Mouse (Mus musculus): ENCODE measurements around the gene Tcp11. TPM values are rescaled to one million over a fixed set of nuclear protein-coding genes. Genes with fewer than 3 reads are reported as not detected.

Gene Tcp11
- polyA plus RNA-seq, 1 experiment from 2014 or later = 2.0 TPM

DNA sequence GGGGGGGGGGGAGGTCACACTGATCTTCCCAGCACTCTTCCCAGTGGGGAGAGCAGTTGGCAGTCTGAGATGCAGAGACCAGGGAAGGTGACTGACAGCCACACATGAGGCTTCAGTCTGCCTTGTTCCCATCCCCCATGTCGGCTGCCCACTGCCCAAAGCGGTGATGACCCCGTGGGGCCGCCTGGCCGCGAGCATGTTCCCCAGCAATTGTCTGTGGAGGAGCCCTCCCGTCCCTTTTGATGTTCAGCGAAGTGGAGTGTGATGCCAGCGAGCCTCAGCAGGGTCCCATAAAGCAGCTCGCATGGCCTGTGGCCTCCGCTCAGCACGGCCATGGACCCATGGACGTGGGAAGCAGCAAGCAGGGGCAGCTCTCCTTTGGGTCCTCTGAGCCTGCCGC is 26.8 kb upstream of the Tcp11 start:
- no peak overlapping the region for H3K9ac ChIP-seq (ENCODE audit: low read depth, low read length)
- 6% methylated on average over 14 of the region's 14 CpGs for WGBS
- H3K36me3 ChIP-seq (ENCODE audit: control insufficient read depth, insufficient read depth, low read length) = no peaks in the 10 kb centered on the region
- ATAC-seq = no peak
- no peak overlapping the region for H3K4me2 ChIP-seq (ENCODE audit: low read length)
- no peak overlapping the region for H3K4me3 ChIP-seq (ENCODE audit: low read depth, low read length)
- no peak overlapping the region for H3K27ac ChIP-seq (ENCODE audit: low read length)
- H3K27me3 ChIP-seq (ENCODE audit: control insufficient read depth, insufficient read depth, low read depth, low read length) = no peaks in the 10 kb centered on the region
- peaks cover 6% of the 10 kb centered on the region; the same call in 1 of the 2 replicates for H3K4me1 ChIP-seq (ENCODE audit: control insufficient read depth, insufficient read depth, low read length)
- no peaks in the 10 kb centered on the region for H3K9me3 ChIP-seq (replicated peaks; ENCODE audit: control insufficient read depth, low read length, poor library complexity, severe bottlenecking)

GRCm38 (mm10) chr17:28106352-28106751 is 25.9 kb upstream of the Tcp11 start:
- H3K27ac ChIP-seq (ENCODE audit: low read length) = no peak overlapping the region
- no peak for ATAC-seq
- WGBS = 81% methylated on average over 6 of the region's 6 CpGs

GRCm38 (mm10) chr17:28104416-28104815 is 24.0 kb upstream of the Tcp11 start:
- H3K27ac ChIP-seq (ENCODE audit: low read length) = no peak overlapping the region
- H3K36me3 ChIP-seq (ENCODE audit: control insufficient read depth, insufficient read depth, low read length) = no peaks in the 10 kb centered on the region
- ATAC-seq = no peak
- H3K4me1 ChIP-seq (ENCODE audit: control insufficient read depth, insufficient read depth, low read length) = peaks cover 16% of the 10 kb centered on the region
- no peaks in the 10 kb centered on the region for H3K9me3 ChIP-seq (replicated peaks; ENCODE audit: control insufficient read depth, low read length, poor library complexity, severe bottlenecking)
- no peaks in the 10 kb centered on the region for H3K27me3 ChIP-seq (ENCODE audit: control insufficient read depth, insufficient read depth, low read depth, low read length)
- H3K9ac ChIP-seq (ENCODE audit: low read depth, low read length) = no peak overlapping the region
- 80% methylated on average over 6 of the region's 6 CpGs for WGBS
- no peak overlapping the region for H3K4me2 ChIP-seq (ENCODE audit: low read length)
- no peak overlapping the region for H3K4me3 ChIP-seq (ENCODE audit: low read depth, low read length)

More at GRCm38 (mm10) chr17:28106352-28106751, 25.9 kb upstream of the Tcp11 start:
- H3K4me2 ChIP-seq (ENCODE audit: low read length) = no peak overlapping the region
- H3K27me3 ChIP-seq (ENCODE audit: control insufficient read depth, insufficient read depth, low read depth, low read length) = no peaks in the 10 kb centered on the region
- no peak overlapping the region for H3K9ac ChIP-seq (ENCODE audit: low read depth, low read length)
- H3K4me1 ChIP-seq (ENCODE audit: control insufficient read depth, insufficient read depth, low read length) = peaks cover 15% of the 10 kb centered on the region
- H3K4me3 ChIP-seq (ENCODE audit: low read depth, low read length) = no peak overlapping the region
- H3K36me3 ChIP-seq (ENCODE audit: control insufficient read depth, insufficient read depth, low read length) = no peaks in the 10 kb centered on the region
- no peaks in the 10 kb centered on the region for H3K9me3 ChIP-seq (replicated peaks; ENCODE audit: control insufficient read depth, low read length, poor library complexity, severe bottlenecking)

- 9% methylated on average over 10 of the region's 10 CpGs for WGBS
- peak overlapping the region; percentile 4; the same call in 1 of the 2 replicates for H3K4me2 ChIP-seq (ENCODE audit: low read length)
- H3K36me3 ChIP-seq (ENCODE audit: control insufficient read depth, insufficient read depth, low read length) = no peaks in the 10 kb centered on the region
- ATAC-seq = peak; percentile 67; the same call in 1 of the 2 replicates
- no peak overlapping the region for H3K4me3 ChIP-seq (ENCODE audit: low read depth, low read length)
- peaks cover 15% of the 10 kb centered on the region for H3K4me1 ChIP-seq (ENCODE audit: control insufficient read depth, insufficient read depth, low read length)
- H3K27me3 ChIP-seq (ENCODE audit: control insufficient read depth, insufficient read depth, low read depth, low read length) = no peaks in the 10 kb centered on the region
- H3K9me3 ChIP-seq (replicated peaks; ENCODE audit: control insufficient read depth, low read length, poor library complexity, severe bottlenecking) = no peaks in the 10 kb centered on the region
- H3K9ac ChIP-seq (ENCODE audit: low read depth, low read length) = no peak overlapping the region
- H3K27ac ChIP-seq (ENCODE audit: low read length) = peak overlapping the region; percentile 55
These were observed 21.5 kb upstream of the Tcp11 start for GRCm38 (mm10) chr17:28101902-28102319.

- 27% methylated on average over 12 of the region's 12 CpGs for WGBS
- no peak overlapping the region for H3K9ac ChIP-seq (ENCODE audit: low read depth, low read length)
- no peaks in the 10 kb centered on the region for H3K36me3 ChIP-seq (ENCODE audit: control insufficient read depth, insufficient read depth, low read length)
- H3K27me3 ChIP-seq (ENCODE audit: control insufficient read depth, insufficient read depth, low read depth, low read length) = no peaks in the 10 kb centered on the region
- H3K4me1 ChIP-seq (ENCODE audit: control insufficient read depth, insufficient read depth, low read length) = peaks cover 15% of the 10 kb centered on the region
- peak; percentile 66; the same call in 1 of the 2 replicates for ATAC-seq
- H3K4me3 ChIP-seq (ENCODE audit: low read depth, low read length) = no peak overlapping the region
- no peak overlapping the region for H3K4me2 ChIP-seq (ENCODE audit: low read length)
- H3K27ac ChIP-seq (ENCODE audit: low read length) = peak overlapping the region; percentile 55
- no peaks in the 10 kb centered on the region for H3K9me3 ChIP-seq (replicated peaks; ENCODE audit: control insufficient read depth, low read length, poor library complexity, severe bottlenecking)
These were observed 20.9 kb upstream of the Tcp11 start for GRCm38 (mm10) chr17:28101284-28101887.

DNA sequence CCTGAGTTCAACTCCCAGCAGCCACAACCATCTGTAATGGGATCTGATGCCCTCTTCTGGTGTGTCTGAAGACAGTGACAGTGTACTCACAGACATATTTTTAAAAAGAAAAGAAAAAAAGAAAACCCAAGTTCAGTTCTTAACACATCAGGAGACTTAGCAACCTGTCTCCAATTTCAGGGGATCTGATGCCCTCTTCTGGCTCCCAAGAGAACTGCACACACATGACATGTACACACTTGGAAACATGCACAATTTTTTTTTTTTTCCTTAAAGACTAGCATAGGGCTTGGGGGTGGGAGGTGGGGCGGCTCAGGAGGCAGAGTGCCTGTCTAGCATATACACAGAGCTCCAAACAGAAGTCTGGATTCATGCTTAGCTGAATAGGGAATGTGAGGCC is 20.2 kb upstream of the Tcp11 start:
- H3K36me3 ChIP-seq (ENCODE audit: control insufficient read depth, insufficient read depth, low read length) = no peaks in the 10 kb centered on the region
- H3K27me3 ChIP-seq (ENCODE audit: control insufficient read depth, insufficient read depth, low read depth, low read length) = no peaks in the 10 kb centered on the region
- peaks cover 15% of the 10 kb centered on the region for H3K4me1 ChIP-seq (ENCODE audit: control insufficient read depth, insufficient read depth, low read length)
- H3K4me3 ChIP-seq (ENCODE audit: low read depth, low read length) = no peak overlapping the region
- no peak overlapping the region for H3K4me2 ChIP-seq (ENCODE audit: low read length)
- peak overlapping the region; percentile 55 for H3K27ac ChIP-seq (ENCODE audit: low read length)
- WGBS = 84% methylated on average over 1 of the region's 1 CpGs
- no peak for ATAC-seq
- H3K9me3 ChIP-seq (replicated peaks; ENCODE audit: control insufficient read depth, low read length, poor library complexity, severe bottlenecking) = no peaks in the 10 kb centered on the region
- H3K9ac ChIP-seq (ENCODE audit: low read depth, low read length) = no peak overlapping the region

- Histone ChIP-seq H3K27ac (ENCODE audit: low read length) (no peak overlapping the region), H3K36me3 (ENCODE audit: control insufficient read depth, insufficient read depth, low read length) (no peaks in the 10 kb centered on the region), H3K27me3 (ENCODE audit: control insufficient read depth, insufficient read depth, low read depth, low read length) (no peaks in the 10 kb centered on the region), H3K4me3 (ENCODE audit: low read depth, low read length) (no peak overlapping the region), H3K4me1 (ENCODE audit: control insufficient read depth, insufficient read depth, low read length) (peaks cover 15% of the 10 kb centered on the region), H3K9me3 (replicated peaks; ENCODE audit: control insufficient read depth, low read length, poor library complexity, severe bottlenecking) (no peaks in the 10 kb centered on the region), H3K9ac (ENCODE audit: low read depth, low read length) (no peak overlapping the region), H3K4me2 (ENCODE audit: low read length) (no peak overlapping the region)
- 47% methylated on average over 3 of the region's 3 CpGs for WGBS
- ATAC-seq = no peak
These were observed 18.6 kb upstream of the Tcp11 start for GRCm38 (mm10) chr17:28099086-28099485.

- Histone ChIP-seq H3K27me3 (ENCODE audit: control insufficient read depth, insufficient read depth, low read depth, low read length) (no peaks in the 10 kb centered on the region), H3K27ac (ENCODE audit: low read length) (no peak overlapping the region), H3K4me2 (ENCODE audit: low read length) (no peak overlapping the region), H3K36me3 (ENCODE audit: control insufficient read depth, insufficient read depth, low read length) (no peaks in the 10 kb centered on the region), H3K9ac (ENCODE audit: low read depth, low read length) (no peak overlapping the region), H3K9me3 (replicated peaks; ENCODE audit: control insufficient read depth, low read length, poor library complexity, severe bottlenecking) (no peaks in the 10 kb centered on the region), H3K4me1 (ENCODE audit: control insufficient read depth, insufficient read depth, low read length) (peaks cover 14% of the 10 kb centered on the region), H3K4me3 (ENCODE audit: low read depth, low read length) (no peak overlapping the region)
- WGBS = 95% methylated on average over 13 of the region's 13 CpGs
- ATAC-seq = no peak
These were observed 16.9 kb upstream of the Tcp11 start for GRCm38 (mm10) chr17:28097308-28097707.

GRCm38 (mm10) chr17:28096418-28096817 is 16.0 kb upstream of the Tcp11 start:
- Histone ChIP-seq H3K27ac (ENCODE audit: low read length) (no peak overlapping the region), H3K9ac (ENCODE audit: low read depth, low read length) (no peak overlapping the region), H3K4me3 (ENCODE audit: low read depth, low read length) (no peak overlapping the region), H3K9me3 (replicated peaks; ENCODE audit: control insufficient read depth, low read length, poor library complexity, severe bottlenecking) (no peaks in the 10 kb centered on the region), H3K4me2 (ENCODE audit: low read length) (no peak overlapping the region), H3K36me3 (ENCODE audit: control insufficient read depth, insufficient read depth, low read length) (no peaks in the 10 kb centered on the region), H3K4me1 (ENCODE audit: control insufficient read depth, insufficient read depth, low read length) (peaks cover 5% of the 10 kb centered on the region), H3K27me3 (ENCODE audit: control insufficient read depth, insufficient read depth, low read depth, low read length) (no peaks in the 10 kb centered on the region)
- 81% methylated on average over 10 of the region's 10 CpGs for WGBS
- no peak for ATAC-seq
